Mouse (Mus musculus) retina, postnatal 1 day (tissue): ENCODE measurements around the gene Polr2e.

Experiments
- DNase-seq: peaks from one replicate; pipeline ENCODE4 v3.0.0-alpha.2; 2012

The Polr2e gene

GRCm38 (mm10) chr10:80039559-80039979 is at the start of gene Polr2e:
TSS of gene Polr2e (minus strand) at chr10:80039795.
- peak; percentile 98 for DNase-seq

GRCm38 (mm10) chr10:80089146-80089545 is 49.6 kb upstream of the Polr2e start:
- peak; percentile 20 for DNase-seq

DNA sequence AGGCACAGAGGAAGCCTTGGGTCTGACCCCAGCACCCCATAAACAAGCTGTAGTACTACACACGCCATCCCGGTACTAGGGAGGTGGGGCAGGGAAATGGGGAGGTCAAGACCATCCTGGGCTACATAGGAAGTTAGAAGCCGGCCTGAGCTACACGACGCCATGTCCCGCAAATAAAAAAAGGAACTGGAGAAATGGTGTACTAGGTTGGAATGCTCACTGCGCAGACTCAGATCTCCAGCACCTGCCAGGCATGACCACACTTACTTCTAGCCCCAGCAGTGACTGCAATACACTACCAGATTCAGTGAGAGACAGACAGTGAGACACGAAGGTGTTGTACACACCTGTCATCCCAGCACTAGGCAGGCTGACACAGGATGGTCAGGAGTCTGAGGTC is 47.9 kb upstream of the Polr2e start:
- DNase-seq: no peak

- DNase-seq: no peak
Measured at GRCm38 (mm10) chr10:80086847-80087246, 47.3 kb upstream of the Polr2e start.

GRCm38 (mm10) chr10:80084817-80085487 is 45.4 kb upstream of the Polr2e start:
- no peak for DNase-seq

- no peak for DNase-seq
Measured at GRCm38 (mm10) chr10:80081075-80081474, 41.5 kb upstream of the Polr2e start.

- DNase-seq: no peak
Measured at GRCm38 (mm10) chr10:80080396-80081070, 40.9 kb upstream of the Polr2e start.

- DNase-seq: no peak
Measured at GRCm38 (mm10) chr10:80078366-80078765, 38.8 kb upstream of the Polr2e start.

DNA sequence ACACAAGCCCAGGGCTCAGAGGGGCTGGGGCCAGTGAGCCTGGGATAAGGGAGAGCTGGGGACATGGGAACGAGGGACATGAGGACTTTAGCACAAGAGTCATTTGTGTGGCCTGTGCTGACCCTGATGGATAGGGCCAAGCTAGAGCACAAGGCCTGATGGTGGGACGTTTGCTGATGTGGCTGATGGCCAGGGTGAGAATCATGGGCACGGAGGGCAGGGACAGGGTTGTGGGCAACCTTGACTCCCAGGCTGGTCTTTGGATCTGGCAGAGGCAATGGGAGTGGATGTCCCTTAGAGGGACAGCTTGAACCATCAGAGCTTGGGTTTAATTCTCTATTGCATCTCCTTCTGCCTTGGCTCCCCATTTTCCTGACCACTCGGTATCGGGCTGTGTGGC is 37.7 kb upstream of the Polr2e start:
- no peak for DNase-seq

GRCm38 (mm10) chr10:80076386-80076785 is 36.8 kb upstream of the Polr2e start:
- DNase-seq: no peak

GRCm38 (mm10) chr10:80075924-80076323 is 36.3 kb upstream of the Polr2e start:
- DNase-seq: no peak

- DNase-seq: no peak
Measured at GRCm38 (mm10) chr10:80074813-80075601, 35.4 kb upstream of the Polr2e start.

DNA sequence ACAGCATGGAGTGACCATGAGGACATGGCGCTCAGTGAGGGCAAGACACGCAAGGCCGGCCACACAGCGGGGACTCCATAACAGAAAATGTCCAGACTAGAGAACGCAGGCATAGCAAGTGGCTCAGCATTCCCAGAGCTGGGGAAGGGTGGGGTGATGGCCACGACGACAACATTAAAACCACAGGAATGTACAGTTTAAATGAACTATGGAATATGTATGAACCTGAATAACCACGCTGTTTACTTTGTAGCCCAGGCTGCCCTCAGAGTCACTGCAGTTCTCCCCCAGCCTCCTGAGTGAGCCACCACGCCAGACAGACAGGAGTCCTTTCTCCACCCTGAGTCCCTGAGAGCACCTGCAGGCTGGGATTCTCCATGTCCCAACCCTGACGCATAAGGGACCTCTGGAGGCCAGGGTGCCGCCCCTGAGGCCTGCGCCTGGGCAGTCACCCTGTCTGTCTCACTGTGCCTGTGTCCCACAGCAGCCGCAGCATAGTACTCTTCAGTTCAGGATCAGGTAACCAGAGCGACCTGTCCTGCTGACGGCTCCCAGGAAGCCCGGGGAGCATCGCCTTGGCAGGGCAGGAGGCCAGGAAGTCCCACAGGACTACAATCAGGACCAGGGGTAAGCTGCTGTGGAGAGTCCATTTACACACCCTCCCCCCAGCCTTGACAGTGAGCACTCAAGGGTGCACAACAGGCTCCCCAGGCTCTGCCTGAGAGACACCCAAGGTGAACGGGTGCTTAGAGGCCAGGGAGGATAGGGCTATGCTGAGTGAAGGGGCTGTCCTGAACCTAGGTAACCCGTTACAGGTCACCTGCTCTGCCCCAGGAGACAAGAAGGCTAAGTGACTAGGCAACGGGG is 33.3 kb upstream of the Polr2e start:
- DNase-seq: no peak

DNA sequence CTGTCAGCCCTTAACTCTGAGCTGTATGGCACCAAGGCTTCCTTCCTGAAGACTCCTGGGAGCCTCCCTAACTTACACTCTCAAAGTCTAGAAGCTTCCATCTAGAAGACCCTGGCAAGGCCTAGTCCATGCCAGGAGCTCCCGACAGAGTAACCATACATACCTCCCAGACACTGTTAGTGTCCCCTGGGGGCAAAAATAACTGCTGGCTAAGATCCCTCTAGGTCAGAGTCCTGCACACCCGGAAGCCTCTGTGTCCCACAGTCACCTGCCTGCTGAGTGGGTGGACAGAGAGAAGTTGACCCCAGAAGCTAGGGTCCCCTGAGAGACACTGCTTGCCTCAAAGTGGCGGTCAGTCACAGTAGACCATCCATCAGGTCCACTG is 31.9 kb upstream of the Polr2e start:
- no peak for DNase-seq

- no peak for DNase-seq
Measured at GRCm38 (mm10) chr10:80070837-80071515, 31.4 kb upstream of the Polr2e start.

- no peak for DNase-seq
Measured at GRCm38 (mm10) chr10:80069948-80070450, 30.4 kb upstream of the Polr2e start.

DNA sequence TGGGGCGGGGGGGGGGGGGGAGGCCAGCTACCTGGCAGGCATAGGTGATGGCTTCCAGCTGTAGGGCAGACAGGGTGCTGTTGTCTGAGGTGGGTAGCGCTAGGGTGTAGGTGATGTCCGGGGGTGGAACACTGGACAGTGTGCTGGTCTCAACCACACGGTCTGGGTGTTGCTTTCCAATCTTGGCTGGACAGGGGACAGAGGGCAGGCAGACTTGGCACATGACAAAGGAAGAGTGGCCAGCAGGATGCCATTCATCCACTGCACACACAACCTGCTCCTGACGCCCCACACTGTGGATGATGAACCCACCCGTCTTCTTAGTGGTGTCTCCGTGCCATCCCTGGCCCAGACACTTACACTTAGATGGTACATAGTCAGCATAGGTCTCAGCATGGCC is 29.7 kb upstream of the Polr2e start:
- no peak for DNase-seq

GRCm38 (mm10) chr10:80063877-80064650 is 24.5 kb upstream of the Polr2e start:
- DNase-seq: no peak

DNA sequence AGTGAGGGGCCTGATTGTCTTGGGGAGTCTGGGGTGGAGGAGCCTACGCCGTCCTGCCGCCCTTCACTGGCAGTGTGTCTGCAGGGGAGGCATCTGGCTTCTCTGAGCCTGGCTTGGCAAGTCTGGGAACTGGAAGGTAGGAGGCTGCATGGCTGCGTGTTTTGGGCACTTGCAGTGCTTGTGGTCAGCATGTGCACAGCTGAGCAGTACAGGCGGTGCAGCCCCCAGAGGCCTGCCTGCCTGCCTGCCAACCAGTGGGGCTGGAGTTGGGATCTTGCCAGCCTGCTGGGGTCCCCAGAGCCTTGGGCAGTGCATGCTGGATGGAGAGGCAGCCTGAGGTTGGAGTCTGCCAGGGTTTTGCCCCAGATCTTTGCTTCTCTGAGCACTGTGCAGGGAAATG is 23.5 kb upstream of the Polr2e start:
- DNase-seq: no peak

DNA sequence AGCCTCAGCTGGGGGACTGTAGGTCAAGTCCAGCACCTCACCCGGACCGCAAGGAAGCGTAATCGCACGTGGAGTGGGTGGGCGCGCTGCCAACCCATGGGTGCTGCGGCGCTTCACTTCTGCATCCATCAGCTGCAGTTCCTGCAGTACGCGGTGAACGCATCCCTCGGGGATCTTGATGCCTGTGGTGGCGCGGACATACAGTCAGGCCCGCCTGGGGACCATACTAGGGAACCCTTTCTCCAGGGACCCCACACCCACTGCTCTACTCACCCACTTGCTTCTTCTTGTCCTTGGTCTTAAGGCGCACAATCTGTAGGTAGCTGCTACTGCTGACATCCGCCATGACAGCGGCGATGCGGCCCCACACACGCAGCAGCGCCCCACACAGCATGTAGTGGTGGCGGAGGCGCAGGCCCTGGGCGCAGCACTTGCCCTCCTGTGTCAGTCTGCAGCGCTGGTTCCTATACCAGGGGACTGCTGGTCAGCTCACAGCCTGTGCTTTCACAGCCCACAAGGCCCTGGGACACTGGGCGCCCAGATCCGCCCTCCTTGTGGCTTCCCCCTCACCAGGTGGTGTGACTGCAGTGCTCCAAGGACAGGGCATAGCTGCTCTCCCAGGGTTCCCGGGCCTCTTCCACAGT is 18.2 kb upstream of the Polr2e start:
- no peak for DNase-seq
